Mouse (Mus musculus): ENCODE measurements around the gene Sp1. TPM values are rescaled to one million over a fixed set of nuclear protein-coding genes. Genes with fewer than 3 reads are reported as not detected.
A peak's percentile ranks its signal among the peaks of the same experiment; 100 is the strongest.

Gene Sp1
- polyA plus RNA-seq, 1 experiment = 13.4 TPM

DNA sequence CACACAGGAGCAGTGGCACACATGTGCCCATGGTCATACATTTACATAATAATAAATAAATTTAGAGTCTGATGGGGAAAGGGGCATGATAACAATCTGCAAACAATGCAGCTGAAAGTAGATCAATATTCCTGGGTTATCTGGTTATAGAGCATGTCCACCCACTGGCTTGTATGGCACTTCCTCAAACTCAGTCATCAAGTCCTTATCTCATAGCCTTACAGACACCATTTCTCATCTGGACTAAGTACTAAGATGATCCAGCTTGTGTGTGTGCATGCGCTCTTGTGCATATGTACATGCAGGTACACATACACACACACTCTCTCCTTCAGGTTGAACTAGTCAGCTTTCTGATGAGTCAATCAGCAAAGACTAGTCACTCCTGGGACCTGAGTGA lies 41.3 kb upstream of the Sp1 start:
- Histone ChIP-seq H3K36me3 (ENCODE audit: control insufficient read depth, insufficient read depth) (no peaks in the 10 kb centered on the region), H3K79me2 (ENCODE audit: control insufficient read depth, insufficient read depth) (no peaks in the 10 kb centered on the region), H3K27me3 (ENCODE audit: control insufficient read depth, insufficient read depth, insufficient read length) (no peaks in the 10 kb centered on the region), H3K4me3 (ENCODE audit: insufficient read depth, poor library complexity, severe bottlenecking) (no peak overlapping the region), H3ac (ENCODE audit: control insufficient read depth, insufficient read length, low read depth) (no peak overlapping the region), H3K79me3 (ENCODE audit: low read depth) (no peaks in the 10 kb centered on the region)
- TF ChIP-seq FOSL1 (IDR thresholded peaks at IDR 0.05; ENCODE audit: insufficient read depth, low read length, poor library complexity, severe bottlenecking) = no peak
- no peak for TF ChIP-seq USF1 (IDR thresholded peaks at IDR 0.05; ENCODE audit: low read depth)
- TF ChIP-seq CEBPB (IDR thresholded peaks at IDR 0.05; ENCODE audit: low read depth) = no peak

DNA sequence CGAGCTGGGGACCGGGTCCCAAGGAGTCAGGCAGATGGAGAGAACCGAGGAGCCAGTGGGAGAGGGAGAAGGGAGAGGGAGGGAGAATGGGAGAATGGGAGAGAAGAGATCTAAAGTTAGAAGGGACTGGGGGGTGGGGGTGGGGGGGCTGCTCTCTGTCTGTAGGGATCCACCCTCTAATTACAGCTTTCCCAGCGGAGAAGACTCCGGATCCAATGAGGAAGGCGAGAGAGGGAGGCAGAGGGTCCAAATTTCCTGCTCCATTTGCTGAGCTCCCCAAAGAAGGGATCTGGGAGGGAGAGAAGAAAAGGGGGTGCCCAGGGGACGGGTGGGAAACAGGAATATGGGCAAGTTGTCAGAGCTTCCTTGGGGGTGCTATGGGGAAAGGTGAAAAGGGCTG lies 39.7 kb upstream of the Sp1 start:
- TF ChIP-seq USF1 (IDR thresholded peaks at IDR 0.05; ENCODE audit: low read depth) = no peak
- Histone ChIP-seq H3K4me3 (ENCODE audit: insufficient read depth, poor library complexity, severe bottlenecking) (peak overlapping the region; percentile 18), H3K36me3 (ENCODE audit: control insufficient read depth, insufficient read depth) (no peaks in the 10 kb centered on the region), H3K79me3 (ENCODE audit: low read depth) (no peaks in the 10 kb centered on the region), H3K27me3 (ENCODE audit: control insufficient read depth, insufficient read depth, insufficient read length) (no peaks in the 10 kb centered on the region), H3K79me2 (ENCODE audit: control insufficient read depth, insufficient read depth) (no peaks in the 10 kb centered on the region), H3ac (ENCODE audit: control insufficient read depth, insufficient read length, low read depth) (no peak overlapping the region)

DNA sequence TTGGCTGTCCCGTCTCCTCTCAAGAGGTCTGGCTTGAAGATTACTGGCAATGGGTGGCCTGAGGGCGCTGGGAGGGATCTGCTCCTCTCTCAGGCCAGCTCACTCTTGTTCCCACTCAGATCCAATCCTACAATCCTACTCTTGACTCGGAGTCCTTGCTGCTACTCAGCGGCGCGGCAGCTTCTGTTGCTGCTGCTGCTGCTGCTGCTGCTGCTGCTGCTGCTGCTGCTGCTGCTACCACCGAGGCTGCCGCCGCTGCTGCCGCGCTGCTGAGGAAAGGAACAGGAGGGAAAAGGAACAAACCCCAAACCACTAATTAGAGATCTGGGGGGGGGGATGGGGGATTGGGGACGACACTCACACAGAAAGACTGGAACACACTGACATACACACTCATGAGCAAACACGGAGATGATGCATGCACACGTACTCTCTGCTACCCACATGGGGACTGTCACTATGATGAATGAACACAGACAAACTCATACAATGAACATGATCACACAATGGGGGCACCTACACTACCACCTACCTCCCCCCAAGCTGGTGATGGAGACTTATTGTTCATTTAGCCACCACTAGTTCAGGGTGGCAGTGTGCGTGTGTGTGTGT lies 39.1 kb upstream of the Sp1 start, which contains the start of gene Sp7:
Gene Sp7, minus strand, starts transcription at position 450 of the 612 bp plus-strand sequence.
- Histone ChIP-seq H3K36me3 (ENCODE audit: control insufficient read depth, insufficient read depth) (no peaks in the 10 kb centered on the region), H3K79me2 (ENCODE audit: control insufficient read depth, insufficient read depth) (no peaks in the 10 kb centered on the region), H3K27me3 (ENCODE audit: control insufficient read depth, insufficient read depth, insufficient read length) (no peaks in the 10 kb centered on the region), H3K4me3 (ENCODE audit: insufficient read depth, poor library complexity, severe bottlenecking) (peak within 1 kb of the TSS; percentile 18), H3ac (ENCODE audit: control insufficient read depth, insufficient read length, low read depth) (peak within 1 kb of the TSS; percentile 59), H3K79me3 (ENCODE audit: low read depth) (no peaks in the 10 kb centered on the region)
- TF ChIP-seq CTCF (IDR thresholded peaks at IDR 0.05; ENCODE audit: control insufficient read depth, insufficient read depth, insufficient read length) (no peak), MYOD1 (IDR thresholded peaks at IDR 0.05; ENCODE audit: control insufficient read depth, insufficient read length, low read depth) (no peak), CEBPB (IDR thresholded peaks at IDR 0.05; ENCODE audit: low read depth) (no peak), FOSL1 (IDR thresholded peaks at IDR 0.05; ENCODE audit: insufficient read depth, low read length, poor library complexity, severe bottlenecking) (no peak), MAX (IDR thresholded peaks at IDR 0.05) (no peak)

DNA sequence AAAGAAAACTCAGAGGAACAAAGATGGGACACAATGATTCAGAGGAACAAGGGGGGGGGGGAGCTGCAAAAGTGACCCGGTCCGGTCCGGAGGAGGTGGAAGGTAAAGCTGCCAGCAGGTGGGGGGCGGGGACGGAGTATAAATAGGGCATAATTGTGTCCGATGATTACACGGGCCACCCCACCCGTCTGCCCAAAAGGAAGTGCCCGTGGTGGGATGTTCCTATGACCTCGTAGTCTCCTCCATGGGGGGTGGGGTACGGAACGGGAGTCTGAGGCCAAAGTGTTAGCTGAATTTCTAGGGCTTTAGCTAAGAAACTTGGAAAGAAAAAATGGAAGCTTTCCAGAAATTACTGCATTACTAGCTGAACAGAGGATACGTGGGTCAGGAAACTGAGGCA lies 36.0 kb upstream of the Sp1 start:
- H3K4me3 ChIP-seq (ENCODE audit: insufficient read depth, poor library complexity, severe bottlenecking) = no peak overlapping the region
- H3K79me2 ChIP-seq (ENCODE audit: control insufficient read depth, insufficient read depth) = no peaks in the 10 kb centered on the region
- no peaks in the 10 kb centered on the region for H3K36me3 ChIP-seq (ENCODE audit: control insufficient read depth, insufficient read depth)
- no peaks in the 10 kb centered on the region for H3K79me3 ChIP-seq (ENCODE audit: low read depth)
- TF ChIP-seq MYOG (IDR thresholded peaks at IDR 0.05; ENCODE audit: control insufficient read depth, extremely low read depth, insufficient read length) (no peak), MYOD1 (IDR thresholded peaks at IDR 0.05; ENCODE audit: control insufficient read depth, insufficient read length, low read depth) (no peak), CEBPB (IDR thresholded peaks at IDR 0.05; ENCODE audit: low read depth) (no peak), CTCF (IDR thresholded peaks at IDR 0.05; ENCODE audit: control insufficient read depth, insufficient read depth, insufficient read length) (no peak), MAX (IDR thresholded peaks at IDR 0.05) (no peak)
- H3K27me3 ChIP-seq (ENCODE audit: control insufficient read depth, insufficient read depth, insufficient read length) = no peaks in the 10 kb centered on the region
- H3ac ChIP-seq (ENCODE audit: control insufficient read depth, insufficient read length, low read depth) = no peak overlapping the region

DNA sequence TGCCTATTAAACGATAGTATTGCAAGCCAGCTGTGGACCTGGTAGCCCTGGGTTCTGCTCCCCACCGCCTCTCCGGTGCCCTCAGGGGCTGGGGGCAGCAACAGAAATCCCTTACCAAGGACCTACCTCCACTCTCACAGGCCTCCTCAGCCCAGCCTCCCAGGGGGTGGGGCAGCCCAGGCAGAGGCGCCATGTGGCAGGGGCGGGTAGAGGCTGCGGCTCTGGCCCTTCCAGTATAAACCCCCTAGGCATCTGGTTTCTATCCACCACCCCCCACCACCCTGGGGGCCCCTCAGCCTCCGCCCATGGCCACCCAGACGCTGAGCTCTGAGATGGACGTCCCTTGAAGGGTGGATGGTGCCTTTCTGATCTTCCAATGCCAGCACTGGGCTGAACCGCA lies 35.2 kb upstream of the Sp1 start:
- TF ChIP-seq FOSL1 (IDR thresholded peaks at IDR 0.05; ENCODE audit: insufficient read depth, low read length, poor library complexity, severe bottlenecking) = no peak
- no peak for TF ChIP-seq CEBPB (IDR thresholded peaks at IDR 0.05; ENCODE audit: low read depth)
- TF ChIP-seq CTCF (IDR thresholded peaks at IDR 0.05; ENCODE audit: control insufficient read depth, insufficient read depth, insufficient read length) = no peak
- no peak for TF ChIP-seq MYOG (IDR thresholded peaks at IDR 0.05; ENCODE audit: control insufficient read depth, extremely low read depth, insufficient read length)
- no peak for TF ChIP-seq MAX (IDR thresholded peaks at IDR 0.05)
- TF ChIP-seq MYOD1 (IDR thresholded peaks at IDR 0.05; ENCODE audit: control insufficient read depth, insufficient read length, low read depth) = no peak
- no peak for TF ChIP-seq USF1 (IDR thresholded peaks at IDR 0.05; ENCODE audit: low read depth)
- Histone ChIP-seq H3K4me3 (ENCODE audit: insufficient read depth, poor library complexity, severe bottlenecking) (no peak overlapping the region), H3K79me3 (ENCODE audit: low read depth) (no peaks in the 10 kb centered on the region), H3K27me3 (ENCODE audit: control insufficient read depth, insufficient read depth, insufficient read length) (no peaks in the 10 kb centered on the region), H3K36me3 (ENCODE audit: control insufficient read depth, insufficient read depth) (no peaks in the 10 kb centered on the region), H3K79me2 (ENCODE audit: control insufficient read depth, insufficient read depth) (no peaks in the 10 kb centered on the region), H3ac (ENCODE audit: control insufficient read depth, insufficient read length, low read depth) (no peak overlapping the region)

DNA sequence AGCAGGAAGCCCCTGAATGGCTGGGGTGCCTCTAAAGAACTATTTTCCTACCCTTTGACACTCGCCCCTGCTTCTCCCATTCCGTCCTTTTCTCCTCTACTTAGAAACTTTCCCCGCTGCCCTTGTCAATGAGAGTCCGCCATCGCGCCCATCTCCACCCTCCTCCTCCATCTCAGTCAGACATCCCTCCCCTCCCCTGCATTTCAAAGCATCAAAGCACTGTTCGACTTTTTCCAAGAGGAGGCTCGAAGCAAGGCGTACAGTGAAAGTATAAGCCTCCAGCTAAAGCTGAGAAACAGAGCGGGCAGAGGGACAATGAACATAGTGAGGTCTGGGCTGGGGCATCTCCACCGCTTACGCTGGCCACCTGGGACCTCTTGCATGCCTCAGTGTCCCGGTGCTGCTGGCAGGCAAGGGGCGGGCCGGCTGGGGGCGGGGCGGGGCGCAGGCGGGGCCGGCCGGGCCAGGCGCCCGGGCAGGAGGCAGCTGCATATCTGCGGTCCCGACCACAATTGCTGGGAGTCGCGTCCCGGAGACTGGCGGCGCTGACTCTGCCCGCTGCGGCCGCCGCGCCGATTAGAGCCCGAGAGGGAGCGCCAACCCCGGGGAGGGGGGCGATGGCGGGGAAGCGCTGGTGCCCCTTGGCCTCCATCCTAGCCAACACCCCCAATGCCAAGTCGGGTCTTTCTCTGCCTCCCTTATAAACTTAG lies 29.3 kb upstream of the Sp1 start:
- no peaks in the 10 kb centered on the region for H3K79me3 ChIP-seq (ENCODE audit: low read depth)
- H3K27me3 ChIP-seq (ENCODE audit: control insufficient read depth, insufficient read depth, insufficient read length) = no peaks in the 10 kb centered on the region
- peak overlapping the region; percentile 66 for H3ac ChIP-seq (ENCODE audit: control insufficient read depth, insufficient read length, low read depth)
- H3K36me3 ChIP-seq (ENCODE audit: control insufficient read depth, insufficient read depth) = no peaks in the 10 kb centered on the region
- H3K79me2 ChIP-seq (ENCODE audit: control insufficient read depth, insufficient read depth) = no peaks in the 10 kb centered on the region
- no peak for TF ChIP-seq CEBPB (IDR thresholded peaks at IDR 0.05; ENCODE audit: low read depth)
- TF ChIP-seq FOSL1 (IDR thresholded peaks at IDR 0.05; ENCODE audit: insufficient read depth, low read length, poor library complexity, severe bottlenecking) = no peak
- peak; percentile 58 for TF ChIP-seq MYOD1 (IDR thresholded peaks at IDR 0.05; ENCODE audit: control insufficient read depth, insufficient read length, low read depth)
- no peak for TF ChIP-seq USF1 (IDR thresholded peaks at IDR 0.05; ENCODE audit: low read depth)
- H3K4me3 ChIP-seq (ENCODE audit: insufficient read depth, poor library complexity, severe bottlenecking) = peak overlapping the region; percentile 29
